Mouse (Mus musculus) forebrain, postnatal 0 days (tissue): ENCODE measurements around the gene Arv1. TPM values are rescaled to one million over a fixed set of nuclear protein-coding genes. Genes with fewer than 3 reads are reported as not detected.

Experiments
- ATAC-seq: fragments of 200-750 bp; cut with Nextera tagmentation; 2 replicates; pipeline ENCODE4 v1.8.0; 2017; ENCODE audit warnings: mild to moderate bottlenecking, moderate library complexity
- DNase-seq: peaks from one replicate; pipeline ENCODE4 v3.0.0-alpha.2; 2015
- H3K27ac ChIP-seq: fragments of 300-500 bp; sonication (generic); 2 replicates; pipeline ENCODE4 v1.5.1; 2014; ENCODE audit warnings: low read depth, mild to moderate bottlenecking, antibody characterized with exemption, low read length, moderate library complexity, mixed read lengths
- H3K27me3 ChIP-seq: fragments of 300-500 bp; sonication (generic); 2 replicates; pipeline ENCODE4 v1.6.1; 2014; ENCODE audit warnings: mild to moderate bottlenecking, low read length, mixed read lengths; ENCODE audit not compliant: insufficient read depth
- H3K36me3 ChIP-seq: fragments of 300-500 bp; sonication (generic); 2 replicates; pipeline ENCODE4 v1.6.1; 2014; ENCODE audit warnings: mild to moderate bottlenecking, moderate library complexity; ENCODE audit not compliant: insufficient read depth
- H3K4me1 ChIP-seq: fragments of 300-500 bp; sonication (generic); 2 replicates; pipeline ENCODE4 v1.6.1; 2014; ENCODE audit warnings: antibody characterized with exemption; ENCODE audit not compliant: insufficient read depth
- H3K4me2 ChIP-seq: fragments of 300-500 bp; sonication (generic); 2 replicates; pipeline ENCODE4 v1.6.1; 2014; ENCODE audit warnings: low read depth, mild to moderate bottlenecking, moderate library complexity
- H3K4me3 ChIP-seq: fragments of 300-500 bp; sonication (generic); 2 replicates; pipeline ENCODE4 v1.5.1; 2014; ENCODE audit warnings: low read depth, low read length, mixed read lengths
- H3K9ac ChIP-seq: fragments of 300-500 bp; sonication (generic); 2 replicates; pipeline ENCODE4 v1.6.1; 2014; ENCODE audit warnings: mild to moderate bottlenecking
- H3K9me3 ChIP-seq: fragments of 300-500 bp; sonication (generic); 2 replicates; pipeline ENCODE4 v1.6.1; 2016; ENCODE audit warnings: low read length
- CTCF ChIP-seq: sonication (generic); IDR thresholded peaks from 2 replicates; pipeline ENCODE4 v1.5.1; 2016; ENCODE audit warnings: antibody characterized with exemption, control low read depth, low read depth
- WGBS: fragments of 180-500 bp; shearing (Covaris S2); extraction: QIAGEN DNeasy Blood & Tissue Kit; methylation state at CpG from one replicate; pipeline ENCODE4 v1.1.7; 2014; 5-methylcytosine and 5-hydroxymethylcytosine counted together
- polyA plus RNA-seq: library from polyadenylated mRNA; unstranded; fragments of >200 nt; fragmentation: Nextera tagmentation; extraction: Ambion mirVana; gene quantifications from 2 replicates; pipeline ENCODE4 v1.2.1, GENCODE M21; 2015
- total RNA-seq: library from RNA; depleted of rRNA; stranded (reverse); fragments of >200 nt; gene quantifications from 2 replicates; pipeline ENCODE4 v1.2.3, GENCODE M21; 2014; rRNA removed

The Arv1 gene
- 9.5 and 17.6 TPM in 2 replicates for total RNA-seq
- 25.6 and 31.4 TPM in 2 replicates for polyA plus RNA-seq

DNA sequence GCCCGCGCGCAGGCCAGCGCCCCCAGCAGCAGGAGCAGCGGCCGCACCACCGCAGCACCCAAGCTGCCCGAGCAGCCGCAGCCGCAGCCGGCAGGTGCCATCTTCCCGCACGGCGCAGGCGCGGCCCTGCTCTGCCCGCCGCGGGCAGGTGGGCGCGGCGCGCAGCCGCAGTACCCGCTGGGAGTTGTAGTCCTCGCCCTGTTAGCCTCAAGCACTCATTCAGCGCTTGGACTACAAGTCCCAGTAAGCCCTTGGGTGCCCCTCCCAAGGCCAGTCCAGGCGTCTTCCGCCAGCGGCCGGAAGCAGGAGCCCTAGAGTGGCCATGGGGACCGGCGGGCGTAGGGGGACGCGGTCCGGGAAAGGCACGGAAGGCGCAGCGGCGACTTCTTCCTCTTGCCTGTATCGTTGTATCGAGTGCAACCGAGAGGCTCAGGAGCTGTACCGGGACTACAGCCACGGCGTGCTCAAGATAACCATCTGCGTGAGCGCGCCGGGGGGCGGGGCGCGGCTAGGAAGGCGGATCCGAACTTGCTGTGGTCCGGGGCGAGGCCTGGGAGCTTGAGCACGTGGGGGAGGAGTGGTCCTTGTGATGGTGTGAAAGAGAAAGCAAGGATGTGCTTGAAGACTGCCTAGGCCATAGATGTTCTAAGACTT, at the start of gene Arv1, which contains the start of gene Ttc13:
Gene Arv1, plus strand, starts transcription at position 278 of the 654 bp plus-strand sequence.
Gene Ttc13, minus strand, starts transcription at position 122 of the 654 bp plus-strand sequence.
- no peaks in the 10 kb centered on the region for H3K27me3 ChIP-seq
- DNase-seq (peak; percentile 98), ATAC-seq (peak; percentile 100)
- no peaks in the 10 kb centered on the region for H3K9me3 ChIP-seq
- peaks cover 12% of the 10 kb centered on the region for H3K36me3 ChIP-seq
- peak; percentile 53 for TF ChIP-seq CTCF
- WGBS, result 2% methylated on average over 55 of the region's 59 CpGs
- H3K27ac ChIP-seq, result peak within 1 kb of the TSS; percentile 76
- peak within 1 kb of the TSS; percentile 77 for H3K4me2 ChIP-seq
- H3K9ac ChIP-seq, result peak within 1 kb of the TSS; percentile 79
- peak within 1 kb of the TSS; percentile 87 for H3K4me3 ChIP-seq
- peaks cover 20% of the 10 kb centered on the region for H3K4me1 ChIP-seq

- no peak for ATAC-seq
- TF ChIP-seq CTCF, result no peak
- H3K36me3 ChIP-seq, result peaks cover 52% of the 10 kb centered on the region
These were observed 49.6 kb upstream of the Arv1 start for GRCm38 (mm10) chr8:124672345-124672744.

GRCm38 (mm10) chr8:124676661-124677060, 45.3 kb upstream of the Arv1 start:
- Histone ChIP-seq H3K9ac (peak overlapping the region; percentile 54; the same call in 1 of the 2 replicates), H3K4me2 (no peak overlapping the region), H3K9me3 (no peaks in the 10 kb centered on the region), H3K4me3 (no peak overlapping the region), H3K36me3 (peaks cover 69% of the 10 kb centered on the region), H3K27me3 (no peaks in the 10 kb centered on the region), H3K4me1 (peaks cover 4% of the 10 kb centered on the region; the same call in 1 of the 2 replicates), H3K27ac (peak overlapping the region; percentile 91)
- DNase-seq (peak; percentile 43), ATAC-seq (peak; percentile 8; the same call in 1 of the 2 replicates)
- no peak for TF ChIP-seq CTCF
- 83% methylated on average over 4 of the region's 4 CpGs for WGBS

More at GRCm38 (mm10) chr8:124672345-124672744, 49.6 kb upstream of the Arv1 start:
- Histone ChIP-seq H3K4me2 (no peak overlapping the region), H3K4me3 (no peak overlapping the region), H3K9me3 (no peaks in the 10 kb centered on the region), H3K4me1 (peaks cover 4% of the 10 kb centered on the region; the same call in 1 of the 2 replicates), H3K27ac (no peak overlapping the region), H3K9ac (no peak overlapping the region), H3K27me3 (no peaks in the 10 kb centered on the region)
- 94% methylated on average over 2 of the region's 2 CpGs for WGBS
- no peak for DNase-seq

DNA sequence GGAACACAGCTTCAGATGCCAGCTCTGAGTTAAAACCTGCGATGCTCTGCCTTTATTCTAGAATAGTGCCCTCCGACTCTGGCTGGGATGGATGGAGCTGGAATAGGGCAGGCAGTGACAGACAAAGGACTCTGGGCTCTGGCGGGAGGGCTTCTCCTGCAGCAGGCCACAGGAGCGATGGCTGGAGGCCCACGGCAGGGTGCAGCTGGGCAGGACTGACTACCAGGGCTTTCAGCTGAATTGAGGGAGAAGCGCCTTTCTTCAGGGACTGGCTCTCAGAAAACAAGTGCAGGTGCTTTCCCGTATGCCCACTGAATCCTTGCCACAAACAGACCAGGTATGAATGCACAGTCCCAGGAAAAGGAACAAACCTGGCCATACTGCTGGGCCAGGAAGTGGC, 44.9 kb upstream of the Arv1 start:
- Histone ChIP-seq H3K4me3 (no peak overlapping the region), H3K4me2 (no peak overlapping the region), H3K27ac (peak overlapping the region; percentile 91), H3K27me3 (no peaks in the 10 kb centered on the region), H3K4me1 (peaks cover 4% of the 10 kb centered on the region; the same call in 1 of the 2 replicates), H3K36me3 (peaks cover 71% of the 10 kb centered on the region), H3K9ac (peak overlapping the region; percentile 54), H3K9me3 (no peaks in the 10 kb centered on the region)
- ATAC-seq, result peak; percentile 58
- no peak for TF ChIP-seq CTCF
- DNase-seq, result no peak
- WGBS, result 63% methylated on average over 7 of the region's 7 CpGs

GRCm38 (mm10) chr8:124677486-124677885, 44.5 kb upstream of the Arv1 start:
- peaks cover 71% of the 10 kb centered on the region for H3K36me3 ChIP-seq
- no peak overlapping the region for H3K4me3 ChIP-seq
- DNase-seq, result peak; percentile 96
- H3K4me2 ChIP-seq, result no peak overlapping the region
- H3K9ac ChIP-seq, result peak overlapping the region; percentile 54
- 42% methylated on average over 12 of the region's 12 CpGs for WGBS
- H3K4me1 ChIP-seq, result peaks cover 4% of the 10 kb centered on the region; the same call in 1 of the 2 replicates
- peak; percentile 96 for ATAC-seq
- no peaks in the 10 kb centered on the region for H3K27me3 ChIP-seq
- H3K9me3 ChIP-seq, result no peaks in the 10 kb centered on the region
- peak overlapping the region; percentile 91 for H3K27ac ChIP-seq
- peak; percentile 99 for TF ChIP-seq CTCF

DNA sequence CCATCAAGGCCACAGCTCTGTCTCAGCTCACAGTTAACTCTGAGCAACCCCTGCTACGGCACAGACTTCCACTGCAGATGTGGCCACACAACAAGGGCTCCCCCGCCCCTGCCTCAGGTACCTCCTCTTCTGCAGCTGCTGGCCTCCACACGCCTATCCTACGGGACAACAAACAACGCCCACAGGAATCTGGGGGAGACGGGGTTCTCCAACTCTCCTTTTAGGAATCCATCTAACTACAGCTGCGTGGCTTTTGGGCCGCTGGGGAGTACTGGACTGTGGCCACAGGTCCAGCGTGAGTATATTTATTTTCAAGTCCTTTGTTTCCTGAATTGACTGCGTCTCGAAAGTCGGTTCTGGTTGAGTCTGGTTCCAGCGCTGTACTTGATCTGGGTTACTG, 43.7 kb upstream of the Arv1 start:
- peaks cover 70% of the 10 kb centered on the region for H3K36me3 ChIP-seq
- 93% methylated on average over 13 of the region's 13 CpGs for WGBS
- no peak for DNase-seq

More for the DNA sequence above, 43.7 kb upstream of the Arv1 start:
- Histone ChIP-seq H3K4me3 (no peak overlapping the region), H3K4me2 (no peak overlapping the region), H3K9me3 (no peaks in the 10 kb centered on the region), H3K27me3 (no peaks in the 10 kb centered on the region), H3K4me1 (peaks cover 4% of the 10 kb centered on the region; the same call in 1 of the 2 replicates), H3K9ac (no peak overlapping the region), H3K27ac (no peak overlapping the region)
- no peak for TF ChIP-seq CTCF
- ATAC-seq, result no peak
